Mouse (Mus musculus) retina, embryonic 14.5 days (tissue): ENCODE results near the gene Rfx5.
"Not testable (repeated sequence)": the region's sequence is repeated elsewhere in the genome, so short reads cannot be mapped to it uniquely, and the experiment has no call there.

Experiments used
- DNase-seq: peaks from one replicate; pipeline ENCODE4 v3.0.0-alpha.2; 2015; ENCODE audit warnings: low spot score

Gene Rfx5

DNA sequence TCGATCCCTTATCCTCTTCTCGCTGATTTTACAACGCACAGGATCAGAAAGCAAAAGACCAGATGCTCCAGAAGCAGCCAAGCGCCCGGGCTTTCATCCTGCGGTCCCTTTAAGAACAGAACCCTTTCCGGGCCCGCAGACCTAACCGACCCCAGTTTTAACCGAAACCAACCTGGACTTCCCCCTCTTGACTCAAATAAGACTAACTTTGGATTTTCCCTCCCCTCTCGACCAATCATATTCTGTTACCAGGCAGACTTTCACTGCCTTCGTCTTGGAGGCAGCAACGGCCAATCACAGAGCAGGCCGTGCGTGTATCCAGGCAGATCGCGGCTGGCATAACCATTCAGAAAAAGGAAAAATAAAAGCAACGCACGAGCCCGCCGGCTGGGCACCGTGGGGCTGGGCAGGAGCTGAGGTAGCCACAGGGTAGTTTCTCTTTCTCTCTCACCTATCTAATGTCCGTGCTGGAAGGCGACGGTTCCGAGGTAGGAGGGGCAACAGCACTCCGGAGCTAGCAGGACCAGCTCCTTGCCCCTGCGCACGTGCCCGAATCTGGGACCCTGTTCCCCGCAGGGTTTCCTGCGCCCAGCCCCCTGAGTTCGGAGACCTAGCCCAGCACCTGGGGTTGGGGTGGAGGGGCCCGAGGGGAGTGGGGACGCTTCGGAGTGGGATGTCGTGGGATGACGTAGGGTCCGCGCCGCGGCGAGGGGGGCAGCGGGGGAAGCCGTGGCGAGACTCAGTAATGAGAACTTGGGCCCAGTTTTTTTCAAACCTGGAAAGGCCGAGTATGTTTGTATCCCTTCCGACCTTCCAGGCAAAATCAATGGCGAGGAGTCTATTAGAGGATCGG, at the start of gene Rfx5:
Gene Rfx5, plus strand, starts transcription at position 312 of the 853 bp plus-strand sequence.
- DNase-seq, result peak; percentile 90

DNA sequence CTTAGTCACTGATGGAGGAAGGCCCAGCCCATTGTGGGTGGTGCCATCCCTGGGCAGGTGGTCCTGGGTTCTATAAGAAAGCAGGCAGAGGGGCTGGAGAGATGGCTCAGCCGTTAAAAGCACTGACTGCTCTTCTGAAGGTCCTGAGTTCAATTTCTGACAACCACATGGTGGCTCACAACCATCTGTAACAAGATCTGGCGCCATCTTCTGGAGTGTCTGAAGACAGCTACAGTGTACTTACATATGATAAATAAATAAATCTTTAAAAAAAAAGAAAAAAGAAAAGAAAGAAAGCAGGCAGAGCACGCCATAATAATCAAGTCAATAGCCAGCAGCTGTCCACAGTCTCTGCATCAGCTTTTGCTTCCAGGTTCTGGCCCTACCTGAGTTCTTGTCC, 49.1 kb upstream of the Rfx5 start:
- not testable (repeated sequence) for DNase-seq

DNA sequence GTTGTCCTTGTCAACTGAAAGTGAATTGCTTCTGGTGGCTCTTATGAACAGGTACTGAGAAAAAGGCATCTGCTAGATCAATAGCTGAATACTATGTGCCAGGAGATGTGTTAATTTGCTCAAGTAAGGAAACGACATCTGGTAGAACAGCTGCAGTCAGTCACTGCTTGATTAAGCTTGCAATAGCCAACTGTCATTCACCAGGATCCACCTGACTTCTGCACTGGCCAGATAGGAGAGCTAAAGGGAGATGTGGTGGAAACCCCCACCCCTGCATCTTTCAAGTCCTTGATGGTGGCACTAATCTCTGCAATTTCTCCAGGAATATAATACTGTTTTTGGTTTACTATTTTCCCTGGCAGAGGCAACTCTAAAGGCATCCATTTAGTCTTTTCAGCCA, 47.4 kb upstream of the Rfx5 start:
- DNase-seq, result no peak

DNA sequence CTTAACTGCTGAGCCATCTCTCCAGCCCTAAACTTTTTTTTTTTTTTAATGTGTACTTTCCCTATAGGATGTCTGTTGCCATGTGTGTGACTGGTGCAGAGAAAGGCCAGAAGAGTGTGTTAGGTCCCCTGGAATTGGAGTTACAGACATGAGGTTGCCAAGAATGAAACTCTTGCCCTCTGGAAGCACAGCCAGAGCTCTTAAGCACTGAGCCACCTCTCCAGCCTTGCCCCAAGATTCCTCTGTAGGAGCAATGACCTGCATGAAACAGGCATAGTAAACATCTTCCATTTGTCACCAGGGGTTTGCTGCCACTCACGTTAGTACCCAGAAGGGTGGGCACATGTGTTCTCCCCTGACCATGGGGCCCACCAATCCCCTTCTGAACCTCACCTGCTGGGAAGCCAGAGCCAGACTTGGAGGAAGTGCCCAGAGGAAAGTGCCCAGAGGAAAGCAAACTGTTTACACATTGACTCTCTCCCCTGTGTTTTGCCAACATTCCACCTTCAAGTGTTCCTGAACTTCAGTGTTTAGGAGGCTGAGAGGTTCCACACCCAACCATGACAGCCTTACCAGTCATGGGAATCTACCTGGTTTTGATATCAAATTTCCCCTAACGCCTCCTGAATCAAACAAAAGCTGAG, 42.7 kb upstream of the Rfx5 start:
- DNase-seq, result no peak

DNA sequence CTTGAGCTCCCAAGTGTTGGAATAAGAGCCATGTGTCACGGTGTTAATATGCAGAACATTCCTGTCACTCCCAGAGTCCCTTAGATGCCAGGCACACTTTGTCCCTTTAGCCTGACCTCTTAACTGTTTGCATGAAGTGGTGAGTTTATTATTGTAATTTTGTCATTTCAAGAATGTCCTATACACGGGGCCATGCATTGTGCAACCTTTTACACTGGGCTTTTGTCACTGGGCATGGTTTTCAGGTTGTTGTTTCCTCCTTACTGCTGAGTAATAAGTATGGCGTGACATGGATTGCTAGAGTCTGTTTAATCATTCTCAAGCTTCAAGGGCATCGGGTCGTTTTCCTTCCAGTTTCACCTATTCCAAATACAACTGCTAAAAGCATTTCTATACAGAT, 40.1 kb upstream of the Rfx5 start:
- DNase-seq, result no peak

DNA sequence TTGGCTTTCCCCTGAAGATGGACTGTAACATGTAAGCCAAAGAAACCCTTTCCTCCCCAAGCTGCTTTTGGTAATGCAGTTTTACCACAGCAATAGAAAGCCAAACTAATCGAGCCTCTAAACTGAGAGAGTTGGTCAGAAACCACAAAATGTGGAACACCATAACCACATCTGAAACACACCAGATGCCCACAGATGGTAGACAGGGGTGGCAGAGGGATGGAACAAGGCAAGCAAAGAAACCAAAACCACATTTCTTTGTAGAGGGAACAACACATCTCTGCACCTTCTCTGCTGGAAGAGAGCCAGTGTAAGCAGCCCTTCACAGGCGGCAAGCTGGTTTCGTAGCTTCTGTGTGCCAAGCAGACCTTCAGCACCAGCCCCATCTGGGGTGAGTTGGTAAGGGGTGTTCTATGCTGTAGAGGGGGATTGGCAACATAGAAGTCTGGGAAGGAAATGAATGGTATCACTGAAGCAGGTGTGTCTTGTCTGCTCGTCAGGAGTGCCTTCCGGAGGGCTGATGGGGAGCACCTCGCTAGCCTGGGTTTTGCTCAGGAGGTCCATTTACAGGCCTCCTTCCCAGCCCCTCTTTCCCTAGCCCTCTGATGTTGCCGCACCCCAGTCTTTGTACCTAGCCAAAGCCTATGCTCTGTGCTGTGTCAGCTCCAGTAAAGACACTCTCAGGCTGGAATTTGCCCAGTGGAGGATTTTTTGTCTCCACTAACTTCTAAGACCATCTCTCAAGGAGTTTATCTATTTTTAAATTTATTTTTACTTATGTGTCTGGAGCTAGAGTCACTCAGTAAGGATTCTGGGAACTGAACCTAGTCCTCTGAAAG, 37.8 kb upstream of the Rfx5 start:
- no peak for DNase-seq

DNA sequence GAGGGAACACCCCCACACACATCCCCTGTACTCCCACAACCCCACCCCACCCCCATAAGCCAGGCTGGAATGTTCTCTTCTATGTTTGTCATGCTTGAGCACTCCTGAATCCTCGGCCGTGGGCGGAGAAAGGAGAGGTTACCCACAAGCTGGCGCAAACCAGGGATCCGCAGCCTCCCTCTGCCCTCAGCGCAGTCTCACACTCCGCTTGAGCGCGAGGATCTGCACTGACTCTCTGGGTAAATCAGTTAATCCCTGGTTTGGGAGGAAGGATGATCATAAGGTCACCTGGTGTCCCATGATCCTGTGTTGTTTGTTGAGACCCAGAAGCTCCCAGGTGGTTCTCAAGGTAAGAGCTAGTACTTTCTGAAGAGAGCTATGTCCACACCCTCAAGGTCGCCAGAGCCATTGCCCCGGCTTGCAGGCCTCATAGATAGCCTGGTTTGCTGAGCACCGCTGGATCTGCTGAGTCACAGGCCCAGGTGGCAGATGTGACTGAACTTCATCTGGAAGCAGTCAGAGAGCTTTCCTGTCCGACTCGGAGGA, 36.0 kb upstream of the Rfx5 start:
- DNase-seq, result no peak

DNA sequence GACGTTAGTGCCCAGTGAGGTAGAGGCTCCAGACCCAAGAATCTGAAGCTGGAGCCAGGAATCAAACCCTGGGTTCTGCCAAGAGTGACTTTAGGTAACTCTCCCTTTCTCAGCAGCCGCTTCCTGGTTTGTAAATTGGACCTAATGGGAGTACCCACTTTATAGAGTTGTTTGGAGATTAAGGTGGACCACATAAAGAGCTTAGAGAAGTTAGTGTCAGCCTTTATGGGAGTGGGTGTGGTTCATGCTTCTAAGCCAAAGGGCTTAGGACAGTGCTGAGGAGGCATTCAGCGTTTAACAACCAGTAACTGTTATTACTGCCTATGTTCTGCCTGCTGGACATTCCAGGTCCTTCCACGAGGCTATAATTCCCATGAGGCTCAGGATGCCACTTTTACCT, 35.0 kb upstream of the Rfx5 start:
- no peak for DNase-seq

DNA sequence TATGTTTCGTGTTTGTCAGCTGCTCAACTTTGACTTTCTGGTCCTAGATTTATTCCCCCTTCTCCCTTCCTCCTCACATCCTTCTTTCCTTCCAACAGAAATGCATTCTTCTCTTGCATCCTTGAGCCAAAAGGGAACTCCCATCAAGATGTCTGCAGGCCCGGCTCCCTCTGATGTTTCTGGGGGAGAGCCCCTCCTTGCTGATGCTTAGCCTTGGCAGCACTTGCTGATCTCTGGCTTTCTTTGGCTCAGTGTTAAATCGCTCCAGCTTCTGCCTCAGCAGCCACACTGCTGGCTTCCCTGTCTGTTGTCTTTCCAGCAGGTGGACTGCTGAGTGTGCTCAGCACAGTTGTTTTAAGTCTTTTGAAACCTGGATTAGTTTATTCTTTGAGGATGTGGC, 32.8 kb upstream of the Rfx5 start:
- no peak for DNase-seq

DNA sequence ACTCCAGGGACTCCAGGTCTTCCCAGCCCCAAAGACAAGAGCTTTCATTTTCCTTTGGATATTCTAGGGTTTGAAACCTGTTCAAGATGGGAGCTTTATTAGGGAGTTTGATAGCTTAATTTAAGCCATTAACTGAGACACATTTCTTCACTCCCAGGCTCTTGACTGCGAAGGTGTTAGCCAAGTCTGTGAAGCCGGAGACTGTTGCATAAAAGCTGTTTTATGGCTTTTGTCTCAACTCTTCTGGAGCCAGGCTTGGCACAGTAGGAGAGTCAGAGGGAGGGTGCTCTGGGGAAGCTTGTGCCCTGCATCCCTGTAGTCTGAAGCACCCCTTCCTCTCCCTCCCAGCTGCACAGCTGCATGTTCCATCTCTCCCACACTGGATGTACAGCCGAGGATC, 31.5 kb upstream of the Rfx5 start:
- DNase-seq, result no peak

DNA sequence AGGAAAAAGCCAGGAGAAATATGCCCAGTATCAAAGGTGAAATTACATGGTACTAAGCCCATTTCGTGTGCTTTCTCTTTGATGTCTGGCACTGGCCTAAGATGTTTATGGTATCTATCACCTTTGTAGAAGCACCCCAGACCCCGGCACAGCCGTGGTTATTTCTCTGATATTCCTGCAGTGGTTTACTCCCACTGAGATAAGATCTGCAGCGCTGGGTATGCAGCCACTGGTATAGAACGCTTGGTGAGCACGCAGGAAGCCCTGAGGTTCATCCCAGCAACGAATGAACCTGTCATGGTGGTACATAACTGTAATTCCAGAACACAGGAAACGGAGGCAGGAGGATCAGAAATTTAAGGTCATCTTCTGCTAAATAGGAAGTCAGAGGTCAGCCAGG, 29.2 kb upstream of the Rfx5 start:
- DNase-seq, result no peak

DNA sequence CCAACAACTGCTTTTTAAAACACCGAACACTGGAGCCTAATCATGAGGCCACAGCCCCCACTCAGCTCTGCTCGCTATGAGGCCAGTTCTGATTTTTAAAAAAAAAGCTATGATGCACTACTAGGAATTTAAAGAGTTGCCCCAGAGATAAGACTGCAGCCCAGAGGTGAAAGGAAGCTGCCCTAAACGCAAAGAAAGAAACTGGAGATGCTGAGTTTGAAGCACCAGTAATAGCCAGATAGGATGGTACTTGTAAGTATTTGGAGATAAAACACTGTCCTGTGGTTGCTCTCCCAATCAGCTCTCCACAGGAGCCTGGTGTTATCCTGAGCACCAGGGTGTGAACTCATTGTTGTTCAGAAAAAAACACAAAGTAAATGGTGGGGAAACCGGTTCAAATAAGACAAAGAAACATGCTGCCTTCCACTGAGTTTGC, 27.6 kb upstream of the Rfx5 start:
- not testable (repeated sequence) for DNase-seq

DNA sequence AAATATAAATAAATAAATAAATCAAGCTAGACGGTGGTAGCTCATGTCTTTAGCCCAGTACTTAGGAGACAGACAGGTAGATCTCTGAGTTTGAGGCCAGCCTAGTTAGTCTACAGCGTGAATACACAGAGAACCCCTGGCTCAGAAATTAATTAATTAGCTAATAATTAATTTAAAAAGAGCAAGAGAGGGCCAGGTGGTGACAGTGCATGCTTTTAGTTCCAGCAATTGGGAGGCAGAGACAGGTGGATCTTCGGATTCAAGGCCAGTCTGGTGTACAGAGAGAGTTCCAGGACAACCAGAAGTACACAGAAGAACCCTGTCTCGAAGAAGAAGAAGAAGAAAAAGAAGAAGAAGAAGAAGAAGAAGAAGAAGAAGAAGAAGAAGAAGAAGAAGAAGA, 24.9 kb upstream of the Rfx5 start:
- DNase-seq, result not testable (repeated sequence)

DNA sequence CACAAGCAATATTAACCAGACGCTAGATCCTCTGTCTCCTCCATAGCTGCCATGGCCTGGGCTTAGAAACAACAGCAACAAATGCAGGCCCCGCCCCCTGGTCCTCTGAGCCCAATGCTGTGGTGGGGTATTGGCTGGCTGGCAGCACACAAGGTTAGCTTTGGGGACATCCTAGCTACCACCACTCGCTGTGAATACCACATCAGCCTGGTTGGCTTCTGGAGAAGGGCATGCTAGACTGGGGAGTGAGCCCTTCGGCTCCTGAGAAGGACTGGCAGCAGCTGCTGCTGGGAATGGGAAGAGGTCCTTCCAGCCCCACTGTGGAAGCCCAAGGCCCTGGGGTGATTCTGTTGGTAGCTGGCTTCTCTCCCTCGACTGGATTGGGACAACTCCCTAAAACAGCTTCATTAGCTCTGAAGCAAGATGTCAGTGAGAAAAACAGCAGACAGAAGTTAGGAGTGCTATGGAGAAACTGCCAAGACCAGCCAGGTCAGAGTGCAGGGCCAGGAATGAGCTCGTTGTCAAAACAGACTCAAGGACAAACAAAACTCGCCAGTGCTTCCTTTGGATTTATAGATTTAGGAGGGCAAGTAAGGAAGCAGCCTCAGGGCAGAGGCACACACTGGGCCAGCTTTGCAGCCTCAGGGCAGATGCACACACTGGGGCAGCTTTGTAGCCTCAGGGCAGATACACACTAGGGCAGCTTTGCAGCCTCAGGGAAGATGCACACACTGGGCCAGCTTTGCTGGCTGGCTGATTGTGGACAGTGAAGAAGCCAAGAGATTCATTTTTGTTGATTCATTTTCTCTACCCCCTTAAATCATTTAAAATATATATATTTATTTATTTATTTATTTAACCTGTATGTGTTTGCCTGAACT, 23.2 kb upstream of the Rfx5 start:
- not testable (repeated sequence) for DNase-seq

DNA sequence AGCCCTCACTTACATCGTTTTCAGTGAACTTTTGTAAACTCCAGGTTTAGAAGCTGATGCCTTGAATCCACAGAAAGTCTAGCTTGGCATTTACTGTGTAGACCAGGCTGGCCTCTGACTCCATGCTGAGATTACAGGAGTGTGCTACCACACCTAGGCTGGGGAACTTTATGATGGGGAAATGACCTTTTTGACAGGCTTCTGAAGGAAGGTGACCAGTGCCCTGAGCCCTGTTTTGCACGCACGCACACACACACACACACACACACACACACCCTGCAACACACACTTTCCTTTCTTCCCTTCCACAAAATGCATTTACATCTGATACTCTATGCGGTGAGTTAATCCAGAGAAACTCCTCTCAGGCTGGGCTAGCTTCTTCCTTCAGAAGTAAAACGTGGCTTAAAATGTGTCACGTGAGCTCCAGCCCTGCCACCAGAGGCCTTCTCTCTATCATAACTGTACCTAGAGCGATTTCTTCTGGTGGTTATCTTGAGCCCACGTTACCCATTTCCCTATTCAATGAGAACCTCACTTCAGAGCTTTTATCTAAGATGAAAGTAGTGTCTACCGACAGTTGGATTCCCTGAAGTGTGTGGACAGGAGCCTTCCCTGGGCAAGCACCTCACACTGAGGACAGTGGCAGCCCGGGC, 22.3 kb upstream of the Rfx5 start:
- DNase-seq, result not testable (repeated sequence)

DNA sequence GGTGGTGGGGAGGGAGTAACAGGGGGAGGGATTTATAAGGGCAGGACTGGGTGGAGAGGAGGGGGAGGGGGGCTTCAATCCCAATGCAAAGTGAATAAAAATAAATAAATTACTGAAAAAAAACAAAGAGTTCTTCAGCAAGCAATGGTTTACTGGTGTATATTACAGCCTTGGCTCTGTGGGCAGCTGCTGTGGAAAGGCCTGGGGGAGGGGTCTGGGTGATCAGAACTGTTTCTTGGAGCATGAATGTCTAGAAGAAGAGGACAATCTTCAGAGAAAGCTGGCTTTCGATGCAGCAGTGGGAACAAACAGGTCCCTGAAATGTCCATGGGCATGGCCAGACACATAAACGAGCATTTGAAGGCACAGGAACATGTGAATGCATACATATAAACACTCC, 21.6 kb upstream of the Rfx5 start:
- DNase-seq, result not testable (repeated sequence)

DNA sequence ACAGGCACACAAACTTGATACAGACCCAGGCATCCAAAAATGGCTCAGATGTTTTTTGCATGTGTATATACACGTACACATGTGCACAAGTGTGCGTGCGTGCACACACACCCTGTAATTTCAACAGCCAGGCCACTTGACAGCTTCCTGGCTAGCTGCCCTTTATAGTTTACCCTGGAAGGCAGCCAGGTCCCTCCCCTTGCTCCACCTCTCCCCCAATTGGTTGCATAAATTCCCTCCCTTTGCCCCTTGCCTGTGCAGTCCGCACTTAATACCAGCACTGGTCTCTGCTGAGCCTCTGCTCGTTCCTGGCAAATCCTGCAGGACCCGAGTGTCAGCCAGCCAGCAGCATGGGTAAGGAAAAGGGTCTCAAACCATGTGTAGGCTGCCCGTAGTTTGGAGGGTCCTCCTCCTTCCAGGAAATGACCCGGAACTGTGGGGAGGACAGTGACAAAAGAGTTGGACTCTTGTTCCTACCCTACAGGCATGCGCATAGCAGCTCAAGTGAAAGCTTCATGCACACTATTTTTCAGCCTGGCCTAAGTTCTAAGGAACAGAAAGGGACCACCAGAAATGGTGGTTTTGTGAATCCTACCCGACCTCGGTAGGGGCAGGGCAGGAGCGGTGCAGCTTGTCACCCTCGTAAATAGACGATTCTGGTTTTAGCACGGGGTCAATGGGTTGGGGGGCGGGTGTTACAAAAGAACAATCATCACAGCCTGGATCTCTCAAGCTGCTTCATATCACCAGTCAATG, 20.9 kb upstream of the Rfx5 start, which contains the start of gene Selenbp1:
Gene Selenbp1, plus strand, starts transcription at position 248 of the 756 bp plus-strand sequence.
- peak; percentile 35 for DNase-seq

DNA sequence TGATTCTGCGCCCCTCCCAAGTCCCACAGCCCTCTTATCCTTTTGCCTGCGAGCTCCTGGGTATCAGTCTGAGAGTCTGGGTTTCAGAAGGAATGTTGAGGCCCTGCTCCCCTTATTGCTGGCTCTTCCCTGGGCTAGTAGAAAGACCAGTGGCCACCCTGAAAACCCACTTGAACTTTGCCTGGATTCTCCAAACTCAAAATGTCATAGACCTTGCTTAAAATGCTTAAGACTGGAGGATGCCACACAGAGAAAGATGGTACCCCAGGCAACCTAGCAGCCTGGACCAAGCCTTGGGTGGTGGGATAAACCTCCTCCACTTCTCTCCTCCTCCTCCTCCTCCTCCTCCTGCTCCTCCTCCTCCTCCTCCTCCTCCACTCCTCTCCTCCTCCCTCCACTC, 20.3 kb upstream of the Rfx5 start:
- DNase-seq, result not testable (repeated sequence)

DNA sequence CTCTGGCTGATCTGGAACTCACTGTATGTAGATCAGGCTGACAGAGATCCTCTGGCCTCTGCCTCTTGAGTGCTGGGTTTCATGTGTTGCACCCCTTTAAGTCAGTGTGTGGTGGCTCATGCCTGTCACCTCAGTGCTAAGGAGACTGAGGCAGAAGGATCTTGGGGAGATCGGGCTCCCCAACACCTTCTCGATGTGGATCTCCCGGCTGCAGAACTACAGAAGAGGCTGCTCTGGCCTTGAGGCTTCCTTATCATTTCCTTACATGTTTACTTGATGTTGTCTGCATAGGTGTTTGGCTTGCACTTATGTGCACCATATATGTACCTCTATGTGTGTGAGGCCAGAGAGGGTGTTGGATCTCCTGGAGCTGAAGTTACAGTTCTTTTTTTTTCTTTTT, 19.3 kb upstream of the Rfx5 start:
- not testable (repeated sequence) for DNase-seq

DNA sequence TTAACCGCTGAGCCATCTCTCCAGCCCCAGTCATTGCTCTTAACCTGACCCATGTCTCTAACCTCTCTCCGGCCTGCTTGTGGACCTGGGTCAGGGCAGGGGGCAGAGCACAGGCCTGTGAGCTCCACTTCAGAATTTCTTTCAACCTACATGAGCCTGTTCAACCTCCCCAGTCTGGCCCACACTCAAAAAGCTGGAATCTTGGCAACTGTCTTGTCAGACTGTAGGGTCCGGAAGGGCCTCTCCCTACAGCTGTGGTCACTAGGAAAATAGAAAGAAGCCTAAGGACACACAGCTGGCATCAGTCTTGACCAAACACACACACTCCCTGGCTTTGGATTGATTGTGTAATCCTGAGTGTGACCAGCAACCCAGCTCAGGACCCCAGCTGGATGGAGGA, 18.5 kb upstream of the Rfx5 start:
- not testable (repeated sequence) for DNase-seq
